Mouse (Mus musculus) forebrain, embryonic 16.5 days (tissue): Measurements from ENCODE around the gene Tas2r143. TPM values are rescaled to one million over a fixed set of nuclear protein-coding genes. Genes with fewer than 3 reads are reported as not detected.

ENCODE experiments used
- ATAC-seq: fragments of 200-750 bp; cut with Nextera tagmentation; 2 replicates; pipeline ENCODE4 v1.8.0; 2017; ENCODE audit warnings: mild to moderate bottlenecking, moderate library complexity
- H3K27ac ChIP-seq: fragments of 300-500 bp; sonication (generic); 2 replicates; pipeline ENCODE4 v1.5.1; 2014; ENCODE audit warnings: low read length, control low read depth
- H3K27me3 ChIP-seq: fragments of 300-500 bp; sonication (generic); replicated peaks from 2 replicates; pipeline ENCODE4 v1.6.1; 2014; ENCODE audit warnings: low read length; ENCODE audit not compliant: control insufficient read depth, insufficient read depth
- H3K36me3 ChIP-seq: fragments of 300-500 bp; sonication (generic); 2 replicates; pipeline ENCODE4 v1.6.1; 2014; ENCODE audit not compliant: control insufficient read depth, insufficient read depth
- H3K4me1 ChIP-seq: fragments of 300-500 bp; sonication (generic); replicated peaks from 2 replicates; pipeline ENCODE4 v1.6.1; 2014; ENCODE audit warnings: low read length; ENCODE audit not compliant: control insufficient read depth, insufficient read depth
- H3K4me2 ChIP-seq: fragments of 300-500 bp; sonication (generic); 2 replicates; pipeline ENCODE4 v1.6.1; 2014; ENCODE audit warnings: mild to moderate bottlenecking, low read length, control low read depth
- H3K4me3 ChIP-seq: fragments of 300-500 bp; sonication (generic); replicated peaks from 2 replicates; pipeline ENCODE4 v1.5.1; 2014; ENCODE audit warnings: mild to moderate bottlenecking, low read length, control low read depth
- H3K9ac ChIP-seq: fragments of 300-500 bp; sonication (generic); replicated peaks from 2 replicates; pipeline ENCODE4 v1.6.1; 2014; ENCODE audit warnings: low read depth, low read length, control low read depth
- H3K9me3 ChIP-seq: fragments of 300-500 bp; sonication (generic); 2 replicates; pipeline ENCODE4 v1.6.1; 2016; ENCODE audit warnings: low read length; ENCODE audit not compliant: control insufficient read depth
- WGBS: fragments of 180-500 bp; shearing (Covaris S2); extraction: QIAGEN DNeasy Blood & Tissue Kit; methylation state at CpG from one replicate; pipeline ENCODE4 v1.1.7; 2014; 5-methylcytosine and 5-hydroxymethylcytosine counted together
- polyA plus RNA-seq: library from polyadenylated mRNA; unstranded; fragments of >200 nt; fragmentation: Nextera tagmentation; extraction: Ambion mirVana; gene quantifications from 2 replicates; pipeline ENCODE4 v1.2.1, GENCODE M21; 2015

The Tas2r143 gene
- polyA plus RNA-seq, 1 experiment from 2014 or later = not detected

DNA sequence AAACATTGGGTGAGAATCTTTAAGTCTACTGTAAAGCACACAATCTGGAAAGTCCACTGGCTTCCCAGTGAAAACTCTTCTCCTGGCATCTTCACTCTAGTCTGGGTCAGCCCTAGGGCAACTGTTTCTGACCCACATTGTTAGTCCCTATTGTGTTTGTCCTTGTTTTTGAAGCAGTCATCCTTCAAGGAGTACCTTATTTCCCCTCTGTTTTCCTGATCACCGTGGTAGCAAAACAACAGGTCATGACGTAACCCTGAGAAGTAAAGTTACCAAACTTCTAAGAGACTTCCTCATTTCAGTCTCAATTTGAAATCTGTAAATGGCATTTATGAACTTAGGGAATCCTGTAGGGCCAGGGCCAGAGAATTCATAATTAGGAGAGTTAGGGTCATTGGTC lies 21.4 kb downstream of the Tas2r143 start:
- no peak overlapping the region for H3K9ac ChIP-seq
- WGBS = 88% methylated on average over 2 of the region's 2 CpGs
- no peak for ATAC-seq
- no peaks in the 10 kb centered on the region for H3K27me3 ChIP-seq
- no peak overlapping the region for H3K27ac ChIP-seq
- no peaks in the 10 kb centered on the region for H3K9me3 ChIP-seq
- H3K4me3 ChIP-seq = no peak overlapping the region
- H3K4me1 ChIP-seq = no peaks in the 10 kb centered on the region
- H3K4me2 ChIP-seq = no peak overlapping the region
- no peaks in the 10 kb centered on the region for H3K36me3 ChIP-seq

DNA sequence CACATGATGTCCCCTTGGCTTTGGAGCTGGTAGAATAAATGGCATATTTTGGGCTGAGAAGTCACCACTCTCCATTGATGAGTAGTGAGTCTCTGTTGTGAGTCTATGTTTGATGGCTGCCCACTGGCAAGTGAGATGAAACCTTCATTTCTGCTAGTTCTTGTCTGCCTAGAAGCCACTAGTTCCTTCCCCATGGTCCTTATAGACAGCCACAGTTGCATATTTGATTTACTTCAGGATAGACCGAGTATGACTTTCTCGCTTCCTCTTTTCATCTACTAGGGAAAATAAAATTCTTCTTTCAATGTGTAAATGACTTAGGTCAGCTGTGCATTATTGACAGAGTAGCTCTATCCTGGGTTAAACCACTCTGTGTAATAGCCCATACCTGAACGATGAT lies 24.4 kb downstream of the Tas2r143 start:
- Histone ChIP-seq H3K4me2 (no peak overlapping the region), H3K27ac (no peak overlapping the region), H3K4me1 (no peaks in the 10 kb centered on the region), H3K9ac (no peak overlapping the region), H3K9me3 (no peaks in the 10 kb centered on the region), H3K36me3 (no peaks in the 10 kb centered on the region), H3K4me3 (no peak overlapping the region), H3K27me3 (no peaks in the 10 kb centered on the region)
- 95% methylated on average over 3 of the region's 3 CpGs for WGBS
- no peak for ATAC-seq

DNA sequence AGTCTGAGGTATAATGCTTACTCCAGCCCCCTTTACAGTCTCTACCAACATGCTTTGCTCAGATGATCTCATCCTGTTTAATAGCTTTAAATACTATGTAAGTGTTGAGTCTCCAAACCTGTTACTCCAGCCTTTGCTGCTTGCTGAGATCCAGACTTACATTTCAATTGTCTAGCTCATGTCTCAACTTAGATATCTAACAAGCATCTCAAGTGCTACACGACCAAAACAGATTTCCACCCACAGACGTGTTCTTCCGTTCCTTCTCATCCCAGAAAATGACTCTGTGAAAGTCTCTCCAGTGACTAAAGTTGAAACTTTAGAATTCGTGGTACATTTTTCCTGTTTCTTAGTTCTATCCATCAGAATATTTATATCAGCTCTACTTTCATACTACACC lies 26.3 kb downstream of the Tas2r143 start:
- Histone ChIP-seq H3K27me3 (no peaks in the 10 kb centered on the region), H3K9ac (no peak overlapping the region), H3K9me3 (no peaks in the 10 kb centered on the region), H3K36me3 (no peaks in the 10 kb centered on the region), H3K4me2 (no peak overlapping the region), H3K4me3 (no peak overlapping the region), H3K27ac (no peak overlapping the region), H3K4me1 (no peaks in the 10 kb centered on the region)
- no peak for ATAC-seq
- WGBS = 86% methylated on average over 4 of the region's 4 CpGs

DNA sequence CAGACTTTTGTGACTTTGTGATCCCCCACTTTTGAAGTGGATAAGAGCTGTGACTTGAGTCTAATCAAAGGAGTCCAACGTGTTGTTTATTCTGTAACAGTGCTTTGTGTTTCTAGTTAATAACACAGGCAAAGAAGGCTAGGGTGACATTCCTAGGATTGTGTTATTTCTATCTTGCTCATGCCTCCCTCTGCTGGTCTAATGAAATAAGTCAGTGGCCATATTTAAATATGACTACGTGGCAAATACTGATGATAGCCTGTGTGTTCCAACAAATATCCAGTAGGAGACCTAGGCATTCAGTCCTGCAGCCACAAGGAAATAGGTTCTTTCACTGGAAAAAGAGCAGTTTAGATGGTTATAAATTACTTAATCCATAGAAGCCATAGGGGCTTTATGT lies 33.5 kb downstream of the Tas2r143 start:
- Histone ChIP-seq H3K36me3 (no peaks in the 10 kb centered on the region), H3K9me3 (no peaks in the 10 kb centered on the region), H3K9ac (no peak overlapping the region), H3K4me1 (no peaks in the 10 kb centered on the region), H3K27me3 (no peaks in the 10 kb centered on the region), H3K4me2 (no peak overlapping the region), H3K4me3 (no peak overlapping the region), H3K27ac (no peak overlapping the region)
- WGBS = 60% methylated on average over 2 of the region's 2 CpGs
- no peak for ATAC-seq

DNA sequence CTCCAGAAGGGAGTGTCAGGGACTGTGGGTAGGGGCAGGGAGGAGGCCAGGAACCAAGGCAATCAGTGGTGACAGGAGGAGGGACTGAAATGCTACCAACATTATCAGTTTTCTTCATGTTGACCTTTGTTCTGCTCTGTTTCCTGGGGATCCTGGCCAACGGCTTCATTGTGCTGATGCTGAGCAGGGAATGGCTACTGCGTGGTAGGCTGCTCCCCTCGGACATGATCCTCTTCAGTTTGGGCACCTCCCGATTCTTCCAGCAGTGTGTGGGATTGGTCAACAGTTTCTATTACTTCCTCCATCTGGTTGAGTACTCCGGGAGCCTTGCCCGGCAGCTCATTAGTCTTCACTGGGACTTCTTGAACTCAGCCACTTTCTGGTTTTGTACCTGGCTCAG lies 34.4 kb downstream of the Tas2r143 start, which contains the start of gene Tas2r126:
Tas2r126 (plus strand) TSS at position 90 of the 400 bp plus-strand sequence.
- Histone ChIP-seq H3K27ac (no peak within 1 kb of the TSS), H3K27me3 (no peaks in the 10 kb centered on the region), H3K4me2 (no peak within 1 kb of the TSS), H3K4me1 (no peaks in the 10 kb centered on the region), H3K9me3 (no peaks in the 10 kb centered on the region), H3K4me3 (no peak within 1 kb of the TSS), H3K9ac (no peak within 1 kb of the TSS), H3K36me3 (no peaks in the 10 kb centered on the region)
- WGBS = 85% methylated on average over 6 of the region's 6 CpGs
- ATAC-seq = no peak

DNA sequence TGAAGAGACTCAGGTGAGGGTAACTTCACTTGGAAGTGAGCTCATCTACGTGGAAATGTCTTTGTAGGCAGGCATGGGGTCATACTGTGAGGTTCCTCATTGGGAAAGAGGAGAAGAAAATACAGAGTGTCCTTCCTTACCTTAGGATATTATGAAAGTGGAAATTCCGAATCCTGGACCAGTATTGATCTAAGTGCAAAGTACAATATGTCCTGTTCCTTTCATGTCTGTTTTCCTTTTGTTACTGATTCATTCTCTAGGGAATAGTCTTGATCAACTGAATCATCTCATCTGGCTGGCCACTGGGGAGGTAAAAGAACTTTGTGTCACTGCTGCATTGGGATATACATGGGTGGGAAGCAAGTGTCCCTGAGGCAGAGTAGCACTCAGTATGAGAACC lies 35.5 kb downstream of the Tas2r143 start:
- Histone ChIP-seq H3K9me3 (no peaks in the 10 kb centered on the region), H3K27ac (no peak overlapping the region), H3K36me3 (no peaks in the 10 kb centered on the region), H3K4me3 (no peak overlapping the region), H3K4me2 (no peak overlapping the region), H3K9ac (no peak overlapping the region), H3K4me1 (no peaks in the 10 kb centered on the region), H3K27me3 (no peaks in the 10 kb centered on the region)
- ATAC-seq = no peak
- 61% methylated on average over 2 of the region's 2 CpGs for WGBS

DNA sequence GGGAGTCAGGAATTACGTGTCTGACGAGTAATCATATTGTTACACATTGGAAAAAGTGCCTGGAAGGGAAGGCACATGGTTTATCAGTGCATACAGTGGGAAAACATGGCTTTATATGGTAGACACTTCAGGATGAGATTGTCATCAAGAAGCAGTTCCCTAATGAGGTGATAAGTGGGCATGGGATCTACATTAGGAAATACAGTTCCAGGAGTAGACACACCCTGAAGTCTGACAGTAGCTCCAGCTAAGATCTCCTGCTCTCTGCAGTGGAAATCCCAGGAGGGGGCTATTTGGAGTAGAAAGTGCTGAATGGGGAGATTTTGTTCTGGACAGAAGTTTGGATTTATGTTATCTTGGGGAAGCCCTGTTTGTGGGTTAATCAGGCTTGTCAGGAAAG lies 41.4 kb downstream of the Tas2r143 start:
- no peak for ATAC-seq
- Histone ChIP-seq H3K4me3 (no peak overlapping the region), H3K4me2 (no peak overlapping the region), H3K27me3 (no peaks in the 10 kb centered on the region), H3K4me1 (no peaks in the 10 kb centered on the region), H3K27ac (no peak overlapping the region), H3K9me3 (no peaks in the 10 kb centered on the region), H3K9ac (no peak overlapping the region), H3K36me3 (no peaks in the 10 kb centered on the region)
- WGBS = 86% methylated on average over 2 of the region's 2 CpGs

- H3K4me3 ChIP-seq = no peak overlapping the region
- no peaks in the 10 kb centered on the region for H3K9me3 ChIP-seq
- no peak overlapping the region for H3K27ac ChIP-seq
- no peaks in the 10 kb centered on the region for H3K27me3 ChIP-seq
- no peak for ATAC-seq
- no peaks in the 10 kb centered on the region for H3K4me1 ChIP-seq
- H3K36me3 ChIP-seq = no peaks in the 10 kb centered on the region
- no peak overlapping the region for H3K9ac ChIP-seq
- 89% methylated on average over 2 of the region's 2 CpGs for WGBS
- no peak overlapping the region for H3K4me2 ChIP-seq
These were observed 44.5 kb downstream of the Tas2r143 start for GRCm38 (mm10) chr6:42444491-42444890.

- H3K27ac ChIP-seq = no peak overlapping the region
- H3K4me1 ChIP-seq = no peaks in the 10 kb centered on the region
- 83% methylated on average over 2 of the region's 2 CpGs for WGBS
- no peak for ATAC-seq
- no peak overlapping the region for H3K9ac ChIP-seq
- H3K27me3 ChIP-seq = no peaks in the 10 kb centered on the region
- H3K4me2 ChIP-seq = no peak overlapping the region
- H3K4me3 ChIP-seq = no peak overlapping the region
- H3K36me3 ChIP-seq = no peaks in the 10 kb centered on the region
- no peaks in the 10 kb centered on the region for H3K9me3 ChIP-seq
These were observed 47.3 kb downstream of the Tas2r143 start for GRCm38 (mm10) chr6:42447381-42447780.
